Mouse (Mus musculus) bone marrow, adult 2 months (tissue): ENCODE data around the gene Cep128. TPM values are rescaled to one million over a fixed set of nuclear protein-coding genes. Genes with fewer than 3 reads are reported as not detected.

Source experiments
- H3K27ac ChIP-seq: fragments of 200-500 bp; 2 replicates; pipeline ENCODE4 v1.5.1; 2012; ENCODE audit warnings: low read depth, mild to moderate bottlenecking, control low read depth, inconsistent platforms, low read length; ENCODE audit not compliant: control insufficient read depth, poor library complexity, insufficient read depth
- H3K4me1 ChIP-seq: fragments of 200-500 bp; 2 replicates; pipeline ENCODE4 v1.6.1; 2011; ENCODE audit warnings: low read length; ENCODE audit not compliant: control insufficient read depth, insufficient read depth
- H3K4me3 ChIP-seq: fragments of 200-500 bp; replicated peaks from 2 replicates; pipeline ENCODE3; 2011; ENCODE audit warnings: mild to moderate bottlenecking, low read depth, low read length, control low read depth; ENCODE audit not compliant: control insufficient read depth
- CTCF ChIP-seq: fragments of 200-500 bp; IDR thresholded peaks from 2 replicates; pipeline ENCODE4 v1.5.1; 2011; ENCODE audit warnings: low read length, control low read depth; ENCODE audit not compliant: control insufficient read depth, insufficient read depth
- POLR2A ChIP-seq: fragments of 200-500 bp; IDR thresholded peaks from 2 replicates; pipeline ENCODE4 v1.6.1; 2011; ENCODE audit warnings: low read depth, mild to moderate bottlenecking, control low read depth, low read length, borderline replicate concordance; ENCODE audit not compliant: control insufficient read depth
- WGBS: fragments of 180-500 bp; shearing (Covaris S2); methylation state at CpG from one replicate; pipeline ENCODE4 v1.1.7; 2018; 5-methylcytosine and 5-hydroxymethylcytosine counted together
- polyA plus RNA-seq: library from polyadenylated mRNA; stranded (reverse); fragments of >200 nt; gene quantifications from 2 replicates; pipeline ENCODE4 v1.2.4, GENCODE M21; 2011; ENCODE audit warnings: low replicate concordance; ENCODE audit not compliant: missing spikeins, insufficient read depth, insufficient read length

Cep128 gene
- polyA plus RNA-seq, 1 experiment: 67.8 TPM

- TF ChIP-seq POLR2A (no peak), CTCF (no peak)
- no peaks in the 10 kb centered on the region for H3K4me1 ChIP-seq
- no peak overlapping the region for H3K27ac ChIP-seq
- H3K4me3 ChIP-seq: no peak overlapping the region
- WGBS: 91% methylated on average over 8 of the region's 8 CpGs
Measured at GRCm38 (mm10) chr12:91134740-91135517, 249.3 kb downstream of the Cep128 start.

- Histone ChIP-seq H3K4me3 (no peak overlapping the region), H3K4me1 (no peaks in the 10 kb centered on the region), H3K27ac (no peak overlapping the region)
- TF ChIP-seq POLR2A (no peak), CTCF (no peak)
- WGBS: 50% methylated on average over 3 of the region's 3 CpGs
Measured at GRCm38 (mm10) chr12:91115054-91115453, 269.2 kb downstream of the Cep128 start.

DNA sequence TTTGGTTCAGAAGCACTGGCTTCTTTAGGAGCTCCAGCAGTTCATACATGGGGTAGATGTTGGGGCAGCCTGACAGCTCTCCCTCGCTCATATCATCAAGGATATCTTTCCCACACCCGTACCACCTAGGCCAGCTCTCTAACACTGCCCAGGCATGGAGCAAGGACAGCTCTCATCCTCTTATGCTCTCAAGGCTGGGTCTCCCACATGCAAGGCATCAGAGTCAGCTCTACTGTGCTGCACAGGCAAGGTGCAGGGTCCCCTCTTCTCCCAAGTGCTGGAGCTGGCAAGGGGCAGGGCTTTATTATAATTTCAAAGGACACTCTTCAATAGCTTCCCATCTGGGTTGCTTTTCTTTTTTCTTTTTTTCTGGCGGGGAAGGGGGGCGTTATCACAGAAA lies 280.9 kb downstream of the Cep128 start:
- H3K27ac ChIP-seq: no peak overlapping the region
- TF ChIP-seq POLR2A: no peak
- no peak for TF ChIP-seq CTCF
- WGBS: 88% methylated on average over 4 of the region's 4 CpGs

GRCm38 (mm10) chr12:91097869-91098268 lies 286.3 kb downstream of the Cep128 start:
- 90% methylated on average over 6 of the region's 6 CpGs for WGBS
- Histone ChIP-seq H3K27ac (no peak overlapping the region), H3K4me3 (no peak overlapping the region), H3K4me1 (no peaks in the 10 kb centered on the region; the same call in 1 of the 2 replicates)
- TF ChIP-seq POLR2A (no peak), CTCF (no peak)

More for the DNA sequence above, 280.9 kb downstream of the Cep128 start:
- H3K4me3 ChIP-seq: no peak overlapping the region
- H3K4me1 ChIP-seq: no peaks in the 10 kb centered on the region

GRCm38 (mm10) chr12:91096197-91096596 lies 288.0 kb downstream of the Cep128 start:
- 92% methylated on average over 6 of the region's 6 CpGs for WGBS
- no peaks in the 10 kb centered on the region; the same call in 1 of the 2 replicates for H3K4me1 ChIP-seq
- H3K4me3 ChIP-seq: no peak overlapping the region
- no peak for TF ChIP-seq CTCF
- no peak for TF ChIP-seq POLR2A
- H3K27ac ChIP-seq: no peak overlapping the region

GRCm38 (mm10) chr12:91088271-91088670 lies 295.9 kb downstream of the Cep128 start:
- Histone ChIP-seq H3K4me1 (no peaks in the 10 kb centered on the region), H3K4me3 (no peak overlapping the region), H3K27ac (no peak overlapping the region)
- 79% methylated on average over 4 of the region's 4 CpGs for WGBS
- TF ChIP-seq CTCF (no peak), POLR2A (no peak)

DNA sequence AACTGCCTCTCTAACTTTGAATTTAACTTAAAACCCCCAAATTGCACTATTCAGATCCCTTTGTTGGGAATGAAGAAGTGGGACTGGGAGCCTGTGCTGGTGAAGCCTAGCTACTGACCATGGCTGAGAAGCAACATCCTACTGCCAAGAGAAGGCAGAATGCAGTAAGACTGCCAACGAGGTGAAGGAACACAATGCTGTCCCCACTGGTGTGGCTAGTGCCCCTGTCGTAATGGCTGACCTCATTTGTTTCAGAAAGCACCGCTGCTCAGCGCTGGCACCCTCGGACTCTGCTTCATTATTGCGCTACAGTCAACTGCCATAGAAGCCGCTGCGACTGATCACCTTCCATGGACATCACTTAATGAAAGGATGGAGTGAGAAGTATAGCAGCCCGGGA lies 298.2 kb downstream of the Cep128 start:
- H3K4me1 ChIP-seq: no peaks in the 10 kb centered on the region
- no peak overlapping the region for H3K4me3 ChIP-seq
- WGBS: 86% methylated on average over 9 of the region's 9 CpGs
- H3K27ac ChIP-seq: no peak overlapping the region
- TF ChIP-seq POLR2A (no peak), CTCF (no peak)

GRCm38 (mm10) chr12:91075600-91075999 lies 308.6 kb downstream of the Cep128 start:
- 92% methylated on average over 5 of the region's 5 CpGs for WGBS
- Histone ChIP-seq H3K4me3 (no peak overlapping the region), H3K4me1 (no peaks in the 10 kb centered on the region), H3K27ac (no peak overlapping the region)
- TF ChIP-seq CTCF (no peak), POLR2A (no peak)
